Mouse (Mus musculus) spleen, postnatal 14 days (tissue): ENCODE results near the gene Gramd1b.

Source experiments
- DNase-seq, 2 experiments: peaks; one replicate each; pipeline ENCODE4 v3.0.0; 2021 to 2022; ENCODE audit warnings: low spot score in 2 of 2

Gene Gramd1b

GRCm38 (mm10) chr9:40268748-40269102 lies 262.5 kb downstream of the Gramd1b start:
- no peak for DNase-seq

GRCm38 (mm10) chr9:40268040-40268747 lies 263.0 kb downstream of the Gramd1b start:
- DNase-seq, result no peak

GRCm38 (mm10) chr9:40263874-40264273 lies 267.3 kb downstream of the Gramd1b start:
- DNase-seq, result no peak

GRCm38 (mm10) chr9:40252459-40252858 lies 278.7 kb downstream of the Gramd1b start:
- DNase-seq, result no peak

- DNase-seq, result no peak
Observed at GRCm38 (mm10) chr9:40249106-40249505, 282.1 kb downstream of the Gramd1b start.

- no peak for DNase-seq
Observed at GRCm38 (mm10) chr9:40246702-40247101, 284.5 kb downstream of the Gramd1b start.

- DNase-seq, result no peak
Observed at GRCm38 (mm10) chr9:40245974-40246665, 285.1 kb downstream of the Gramd1b start.

- DNase-seq, result no peak
Observed at GRCm38 (mm10) chr9:40245466-40245865, 285.7 kb downstream of the Gramd1b start.
